Mouse (Mus musculus): ENCODE measurements at regions not wholly inside any gene's neighbourhood (a gene's known extent, or its start where the extent isn't known, plus 50 kb on each side); places are given as distances from the start of the nearest gene placed in this dataset.
A peak's percentile ranks its signal among the peaks of the same experiment; 100 is the strongest.

GRCm38 (mm10) chr10:21672171-21672570, 79.2 kb downstream of the 1700020N01Rik start:
- no peak for DNase-seq (ENCODE audit: low spot score)
- intact Hi-C loops (cut with DNase I): no loop called here

GRCm38 (mm10) chr10:21672666-21673065, 79.7 kb downstream of the 1700020N01Rik start:
- DNase-seq (ENCODE audit: low spot score): no peak
- intact Hi-C loops (cut with DNase I): no loop called here

GRCm38 (mm10) chr10:21673831-21674230, 80.9 kb downstream of the 1700020N01Rik start:
- intact Hi-C loops (cut with DNase I): no loop called here
- DNase-seq (ENCODE audit: low spot score): no peak

- intact Hi-C loops (cut with DNase I): loop anchor here (5.0 kb wide), 2 partner anchors 73 to 208 kb away; no protein-coding TSS in a partner anchor
- no peak for DNase-seq (ENCODE audit: low spot score)
Measured at GRCm38 (mm10) chr10:21675786-21676185, 82.8 kb downstream of the 1700020N01Rik start.

GRCm38 (mm10) chr10:21677911-21678310, 85.0 kb downstream of the 1700020N01Rik start:
- DNase-seq (ENCODE audit: low spot score): no peak
- intact Hi-C loops (cut with DNase I): loop anchor here (2.0 to 5.0 kb wide), 3 partner anchors 76 to 211 kb away; no protein-coding TSS in a partner anchor

- intact Hi-C loops (cut with DNase I): loop anchor here (2.0 to 5.0 kb wide), 3 partner anchors 76 to 211 kb away; no protein-coding TSS in a partner anchor
- DNase-seq (ENCODE audit: low spot score): no peak
Measured at GRCm38 (mm10) chr10:21678372-21678771, 85.4 kb downstream of the 1700020N01Rik start.

GRCm38 (mm10) chr10:21678811-21679451, 86.0 kb downstream of the 1700020N01Rik start:
- intact Hi-C loops (cut with DNase I): loop anchor here (1.0 to 5.0 kb wide), 5 partner anchors 77 to 314 kb away; no protein-coding TSS in a partner anchor
- DNase-seq (ENCODE audit: low spot score): peak; percentile 56

GRCm38 (mm10) chr10:21680789-21681188, 87.8 kb downstream of the 1700020N01Rik start:
- DNase-seq (ENCODE audit: low spot score): no peak
- intact Hi-C loops (cut with DNase I): no loop called here

- intact Hi-C loops (cut with DNase I): no loop called here
- DNase-seq (ENCODE audit: low spot score): no peak
Measured at GRCm38 (mm10) chr10:21684286-21685013, 91.5 kb downstream of the 1700020N01Rik start.

GRCm38 (mm10) chr10:21685122-21685798, 92.3 kb downstream of the 1700020N01Rik start:
- no peak for DNase-seq (ENCODE audit: low spot score)
- intact Hi-C loops (cut with DNase I): no loop called here

GRCm38 (mm10) chr10:21686060-21686459, 93.1 kb downstream of the 1700020N01Rik start:
- intact Hi-C loops (cut with DNase I): no loop called here
- DNase-seq (ENCODE audit: low spot score): no peak

- no peak for DNase-seq (ENCODE audit: low spot score)
- intact Hi-C loops (cut with DNase I): no loop called here
Measured at GRCm38 (mm10) chr10:21687484-21687883, 94.5 kb downstream of the 1700020N01Rik start.

GRCm38 (mm10) chr10:21688513-21688912, 95.6 kb downstream of the 1700020N01Rik start:
- intact Hi-C loops (cut with DNase I): no loop called here
- DNase-seq (ENCODE audit: low spot score): no peak

GRCm38 (mm10) chr10:21689847-21690269, 96.9 kb downstream of the 1700020N01Rik start:
- intact Hi-C loops (cut with DNase I): loop anchor here (5.0 kb wide), 1 partner anchor 247 kb away; no protein-coding TSS in a partner anchor
- DNase-seq (ENCODE audit: low spot score): no peak

- DNase-seq (ENCODE audit: low spot score): no peak
- intact Hi-C loops (cut with DNase I): no loop called here
Measured at GRCm38 (mm10) chr10:21695185-21695584, 102.2 kb downstream of the 1700020N01Rik start.

GRCm38 (mm10) chr10:21696671-21697070, 103.7 kb downstream of the 1700020N01Rik start:
- intact Hi-C loops (cut with DNase I): no loop called here
- DNase-seq (ENCODE audit: low spot score): no peak

GRCm38 (mm10) chr10:21701580-21701979, 108.6 kb downstream of the 1700020N01Rik start:
- intact Hi-C loops (cut with DNase I): loop anchor here (5.0 kb wide), 3 partner anchors 81 to 291 kb away; no protein-coding TSS in a partner anchor
- no peak for DNase-seq (ENCODE audit: low spot score)

- intact Hi-C loops (cut with DNase I): loop anchor here (5.0 kb wide), 3 partner anchors 80 to 290 kb away; no protein-coding TSS in a partner anchor
- DNase-seq (ENCODE audit: low spot score): no peak
Measured at GRCm38 (mm10) chr10:21702134-21702533, 109.2 kb downstream of the 1700020N01Rik start.

- DNase-seq (ENCODE audit: low spot score): no peak
- intact Hi-C loops (cut with DNase I): no loop called here
Measured at GRCm38 (mm10) chr10:21711866-21712265, 118.9 kb downstream of the 1700020N01Rik start.

GRCm38 (mm10) chr10:21712828-21713227, 119.9 kb downstream of the 1700020N01Rik start:
- DNase-seq (ENCODE audit: low spot score): no peak
- intact Hi-C loops (cut with DNase I): no loop called here

Measured in heart, postnatal 25 days (tissue).